Mouse (Mus musculus): ENCODE data around the gene Vars2. TPM values are rescaled to one million over a fixed set of nuclear protein-coding genes. Genes with fewer than 3 reads are reported as not detected.

Vars2 gene
- total and polyA plus RNA-seq, 2 experiments from 2014 or later, result 12.6 to 46.8 TPM

DNA sequence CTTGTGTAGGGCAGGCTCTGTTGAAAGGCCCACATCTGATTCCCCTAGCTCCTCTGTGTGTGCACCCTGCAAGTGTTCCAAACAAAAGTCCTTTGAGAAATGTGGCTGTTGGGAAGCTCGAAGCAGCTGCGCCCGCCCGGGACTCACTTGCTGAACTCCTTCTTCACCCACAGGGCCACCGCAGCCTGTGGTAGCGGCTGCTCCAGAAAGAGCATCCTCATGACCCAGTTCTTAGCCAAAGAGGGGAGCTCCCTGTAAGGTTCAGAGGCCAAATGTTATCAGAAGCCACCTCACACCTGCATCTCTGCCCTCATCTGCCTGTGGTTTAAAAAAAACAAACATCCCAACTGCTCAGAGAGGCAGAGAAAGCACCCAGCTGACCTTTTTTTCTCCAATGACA is 4.5 kb upstream of the Vars2 start:
- no peak for TF ChIP-seq CTCF (IDR thresholded peaks at IDR 0.05; ENCODE audit: low read depth)
- H3K9ac ChIP-seq (replicated peaks; ENCODE audit: low read length), result no peak overlapping the region
- H3K4me2 ChIP-seq (ENCODE audit: low read depth, low read length), result no peak overlapping the region
- no peaks in the 10 kb centered on the region; the same call in 1 of the 2 replicates for H3K36me3 ChIP-seq (ENCODE audit: insufficient read depth, low read length)
- H3K27ac ChIP-seq, result no peak overlapping the region
- DNase-seq (ENCODE audit: low spot score) (no peak), ATAC-seq (no peak)
- H3K27me3 ChIP-seq (ENCODE audit: insufficient read depth, low read length), result no peaks in the 10 kb centered on the region
- H3K4me1 ChIP-seq (ENCODE audit: insufficient read depth, low read length), result no peaks in the 10 kb centered on the region
- H3K9me3 ChIP-seq (ENCODE audit: low read length), result no peaks in the 10 kb centered on the region
- no peak overlapping the region for H3K4me3 ChIP-seq (ENCODE audit: low read length)
- WGBS, result 86% methylated on average over 6 of the region's 6 CpGs

DNA sequence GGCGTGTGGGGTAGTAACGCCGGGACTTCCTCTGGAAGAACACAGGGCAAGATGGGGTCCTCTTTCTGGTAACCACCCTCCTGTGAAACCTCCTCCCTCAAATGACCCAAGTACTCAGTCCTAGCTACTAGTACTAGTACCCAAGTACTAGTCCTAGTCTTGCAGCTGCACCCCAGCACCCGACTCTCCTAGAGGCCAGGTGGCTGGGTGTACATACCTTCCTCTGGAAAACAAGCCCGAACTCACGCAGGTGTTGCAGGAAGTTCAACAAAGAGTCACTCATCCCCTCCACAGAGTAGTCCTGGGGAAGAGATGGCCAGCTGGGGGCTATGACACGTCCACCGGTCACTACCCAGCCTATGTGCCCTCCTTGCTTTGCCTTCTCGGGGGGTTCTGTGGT is 2.3 kb upstream of the Vars2 start:
- no peaks in the 10 kb centered on the region; the same call in 1 of the 2 replicates for H3K36me3 ChIP-seq (ENCODE audit: insufficient read depth, low read length)
- no peak overlapping the region for H3K27ac ChIP-seq
- DNase-seq (ENCODE audit: low spot score) (no peak), ATAC-seq (no peak)
- H3K4me3 ChIP-seq (ENCODE audit: low read length), result no peak overlapping the region
- 92% methylated on average over 9 of the region's 9 CpGs for WGBS
- no peak for TF ChIP-seq CTCF (IDR thresholded peaks at IDR 0.05; ENCODE audit: low read depth)
- H3K4me1 ChIP-seq (ENCODE audit: insufficient read depth, low read length), result no peaks in the 10 kb centered on the region
- no peak overlapping the region for H3K4me2 ChIP-seq (ENCODE audit: low read depth, low read length)
- H3K9ac ChIP-seq (replicated peaks; ENCODE audit: low read length), result no peak overlapping the region
- no peaks in the 10 kb centered on the region for H3K9me3 ChIP-seq (ENCODE audit: low read length)
- H3K27me3 ChIP-seq (ENCODE audit: insufficient read depth, low read length), result no peaks in the 10 kb centered on the region

DNA sequence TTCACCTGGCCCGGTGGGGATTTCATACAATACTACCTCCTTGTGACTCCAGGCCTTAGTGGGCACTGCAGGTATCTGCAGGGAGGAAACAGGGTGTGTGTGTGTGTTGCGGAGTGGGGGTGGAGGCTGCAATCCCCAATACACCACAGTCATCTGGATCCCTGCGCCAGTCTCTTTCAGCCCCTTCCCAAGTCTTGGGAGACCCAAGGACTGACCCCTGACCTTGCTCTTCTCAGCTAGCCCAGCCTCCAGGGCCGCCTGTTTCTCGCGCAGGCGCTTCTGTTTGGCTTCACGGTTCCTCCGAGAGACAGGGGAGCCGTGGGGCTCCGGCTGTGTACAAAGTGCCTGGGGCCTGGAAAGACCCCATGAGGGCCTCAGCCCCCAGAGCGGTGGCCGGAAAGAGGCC is 538 bp downstream of the Vars2 start:
- no peak for TF ChIP-seq CTCF (IDR thresholded peaks at IDR 0.05; ENCODE audit: low read depth)
- peak overlapping the region; percentile 58 for H3K4me3 ChIP-seq (ENCODE audit: low read length)
- ATAC-seq (peak; percentile 69), DNase-seq (ENCODE audit: low spot score) (peak; percentile 56)
- H3K27ac ChIP-seq, result peak overlapping the region; percentile 88
- H3K27me3 ChIP-seq (ENCODE audit: insufficient read depth, low read length), result no peaks in the 10 kb centered on the region
- peak overlapping the region; percentile 72 for H3K9ac ChIP-seq (replicated peaks; ENCODE audit: low read length)
- 3% methylated on average over 13 of the region's 13 CpGs for WGBS
- peak overlapping the region; percentile 99 for H3K4me2 ChIP-seq (ENCODE audit: low read depth, low read length)
- H3K36me3 ChIP-seq (ENCODE audit: insufficient read depth, low read length), result peaks cover 8% of the 10 kb centered on the region
- H3K9me3 ChIP-seq (ENCODE audit: low read length), result no peaks in the 10 kb centered on the region
- H3K4me1 ChIP-seq (ENCODE audit: insufficient read depth, low read length), result no peaks in the 10 kb centered on the region

DNA sequence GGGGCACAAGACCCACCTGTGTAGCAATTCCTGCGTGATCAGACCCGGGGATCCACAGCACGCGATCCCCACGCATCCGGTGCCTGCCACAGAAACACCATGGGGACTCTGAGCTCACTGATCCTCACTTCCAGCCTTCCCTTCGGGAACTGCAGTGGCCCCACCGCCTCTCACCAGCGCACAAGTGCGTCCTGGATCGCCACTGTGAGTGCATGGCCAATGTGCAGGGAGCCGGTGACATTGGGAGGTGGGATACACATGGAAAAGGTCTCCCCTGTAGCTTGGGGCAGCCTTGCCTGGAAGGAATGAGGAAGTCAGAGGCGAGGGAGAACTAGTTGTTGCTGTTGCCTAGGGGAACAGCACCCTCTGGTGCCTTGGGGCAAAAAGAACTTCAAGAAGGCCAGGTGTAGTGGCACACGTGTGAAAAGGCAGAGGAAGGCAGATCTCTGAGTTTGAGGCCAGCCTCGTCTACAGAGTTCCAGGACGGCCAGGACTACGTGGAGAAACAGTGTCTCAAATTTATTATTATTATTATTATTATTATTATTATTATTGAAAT is 1.4 kb downstream of the Vars2 start:
- ATAC-seq (no peak), DNase-seq (ENCODE audit: low spot score) (no peak)
- Histone ChIP-seq H3K9ac (replicated peaks; ENCODE audit: low read length) (no peak overlapping the region), H3K36me3 (ENCODE audit: insufficient read depth, low read length) (peaks cover 16% of the 10 kb centered on the region), H3K4me2 (ENCODE audit: low read depth, low read length) (peak overlapping the region; percentile 99; the same call in 1 of the 2 replicates), H3K4me1 (ENCODE audit: insufficient read depth, low read length) (no peaks in the 10 kb centered on the region), H3K27me3 (ENCODE audit: insufficient read depth, low read length) (no peaks in the 10 kb centered on the region), H3K27ac (no peak overlapping the region; the same call in 1 of the 2 replicates), H3K9me3 (ENCODE audit: low read length) (no peaks in the 10 kb centered on the region), H3K4me3 (ENCODE audit: low read length) (no peak overlapping the region)
- WGBS, result 81% methylated on average over 17 of the region's 17 CpGs
- peak; percentile 55 for TF ChIP-seq CTCF (IDR thresholded peaks at IDR 0.05; ENCODE audit: low read depth)

DNA sequence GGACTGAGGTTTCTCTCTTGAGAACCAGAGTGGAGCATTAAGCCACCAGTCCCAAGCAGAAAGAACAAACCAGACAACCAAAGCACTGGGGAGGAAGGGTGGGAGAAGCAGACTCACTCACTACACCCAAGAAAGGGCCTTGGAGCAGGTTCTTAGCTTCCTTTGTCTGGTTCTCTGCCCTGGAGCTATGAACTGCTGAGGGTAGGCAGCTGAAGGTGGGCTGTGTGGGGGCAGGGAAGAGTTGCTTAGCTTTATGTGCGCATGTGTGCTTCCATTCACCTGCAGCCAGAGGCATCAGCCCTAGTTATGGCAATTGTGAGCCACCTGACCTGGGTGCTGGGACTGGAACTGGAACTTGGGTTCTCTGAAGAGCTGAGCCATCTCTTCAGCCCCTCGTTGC is 14.3 kb downstream of the Vars2 start:
- Histone ChIP-seq H3K4me1 (ENCODE audit: insufficient read depth, low read length) (no peaks in the 10 kb centered on the region), H3K4me2 (ENCODE audit: low read depth, low read length) (no peak overlapping the region), H3K9ac (replicated peaks; ENCODE audit: low read length) (no peak overlapping the region), H3K4me3 (ENCODE audit: low read length) (no peak overlapping the region), H3K9me3 (ENCODE audit: low read length) (no peaks in the 10 kb centered on the region), H3K36me3 (ENCODE audit: insufficient read depth, low read length) (peaks cover 18% of the 10 kb centered on the region), H3K27me3 (ENCODE audit: insufficient read depth, low read length) (no peaks in the 10 kb centered on the region), H3K27ac (no peak overlapping the region)
- no peak for DNase-seq (ENCODE audit: low spot score)
- no peak for TF ChIP-seq CTCF (IDR thresholded peaks at IDR 0.05; ENCODE audit: low read depth)
- 93% methylated on average over 2 of the region's 2 CpGs for WGBS
- ATAC-seq, result no peak

DNA sequence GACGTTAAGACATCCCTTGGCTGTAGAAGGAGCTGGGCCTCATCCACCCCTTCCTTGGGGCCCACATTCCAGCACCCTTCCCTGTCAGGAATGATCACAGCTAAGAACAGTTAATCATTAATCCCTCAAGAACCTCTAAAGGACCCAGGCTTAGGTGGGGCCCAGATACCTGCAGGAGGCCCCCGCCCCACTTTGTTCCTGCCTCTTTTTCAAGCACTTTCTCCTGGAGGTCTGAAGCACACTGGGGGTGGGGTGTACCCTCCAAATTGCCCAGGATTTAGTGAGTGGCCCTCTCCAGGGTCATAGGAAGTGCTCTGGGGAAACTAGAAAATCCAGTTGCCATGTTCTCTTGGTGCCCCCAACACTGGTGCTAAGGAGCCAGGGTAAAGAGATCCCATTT is 18.0 kb downstream of the Vars2 start:
- Histone ChIP-seq H3K4me2 (ENCODE audit: low read depth, low read length) (no peak overlapping the region), H3K9me3 (ENCODE audit: low read length) (no peaks in the 10 kb centered on the region), H3K9ac (replicated peaks; ENCODE audit: low read length) (no peak overlapping the region), H3K27me3 (ENCODE audit: insufficient read depth, low read length) (no peaks in the 10 kb centered on the region; the same call in 1 of the 2 replicates), H3K4me1 (ENCODE audit: insufficient read depth, low read length) (no peaks in the 10 kb centered on the region), H3K4me3 (ENCODE audit: low read length) (no peak overlapping the region), H3K36me3 (ENCODE audit: insufficient read depth, low read length) (no peaks in the 10 kb centered on the region), H3K27ac (no peak overlapping the region)
- WGBS, result 81% methylated on average over 2 of the region's 2 CpGs
- no peak for TF ChIP-seq CTCF (IDR thresholded peaks at IDR 0.05; ENCODE audit: low read depth)
- no peak for ATAC-seq
- DNase-seq (ENCODE audit: low spot score), result no peak

DNA sequence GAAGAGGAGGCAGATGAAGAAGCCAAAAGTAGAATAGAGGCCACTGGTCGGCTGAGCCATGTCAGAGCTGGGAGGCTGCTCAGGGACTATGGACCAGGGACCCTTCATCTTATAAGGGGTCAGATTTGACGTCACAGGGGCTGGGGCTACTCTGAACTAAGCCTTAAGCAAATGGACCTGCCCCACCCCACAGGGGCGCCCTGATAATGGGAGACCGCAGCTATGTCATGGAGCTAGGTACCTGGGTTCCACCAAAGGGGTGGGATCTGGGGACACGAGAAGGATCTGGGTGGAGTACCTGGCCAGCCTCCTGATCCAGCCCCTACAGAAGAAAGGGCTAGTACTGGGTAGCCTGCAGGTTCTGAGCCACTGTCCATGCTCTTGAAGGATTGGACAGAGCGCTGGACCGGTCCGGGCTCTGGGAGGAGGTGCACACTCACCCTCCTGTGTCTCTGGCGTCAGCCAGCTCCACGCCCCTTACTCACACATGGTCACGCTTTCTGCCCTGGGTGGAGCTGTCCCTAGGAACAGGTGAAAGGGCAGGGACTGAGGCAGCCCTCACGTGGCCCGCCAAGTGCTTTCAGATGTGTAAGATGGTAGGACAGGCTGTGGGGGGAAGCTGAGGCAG is 23.7 kb downstream of the Vars2 start, which contains the start of gene Mucl3:
TSS of gene Mucl3 (minus strand) at position 87 of the 628 bp plus-strand sequence.
- DNase-seq (ENCODE audit: low spot score), result no peak
- no peak within 1 kb of the TSS for H3K4me2 ChIP-seq (ENCODE audit: low read depth, low read length)
- no peaks in the 10 kb centered on the region for H3K9me3 ChIP-seq (ENCODE audit: low read length)
- no peak for TF ChIP-seq CTCF (IDR thresholded peaks at IDR 0.05; ENCODE audit: low read depth)
- no peaks in the 10 kb centered on the region for H3K36me3 ChIP-seq (ENCODE audit: insufficient read depth, low read length)
- no peak within 1 kb of the TSS for H3K9ac ChIP-seq (replicated peaks; ENCODE audit: low read length)
- H3K27ac ChIP-seq, result no peak within 1 kb of the TSS
- no peak for ATAC-seq
- H3K4me1 ChIP-seq (ENCODE audit: insufficient read depth, low read length), result no peaks in the 10 kb centered on the region
- 75% methylated on average over 13 of the region's 13 CpGs for WGBS
- no peak within 1 kb of the TSS for H3K4me3 ChIP-seq (ENCODE audit: low read length)
- no peaks in the 10 kb centered on the region; the same call in 1 of the 2 replicates for H3K27me3 ChIP-seq (ENCODE audit: insufficient read depth, low read length)
